Mouse (Mus musculus) neutrophil, adult 5-6 weeks (primary cell): ENCODE results near the gene Rpn1. TPM values are rescaled to one million over a fixed set of nuclear protein-coding genes. Genes with fewer than 3 reads are reported as not detected.

ENCODE experiments used
- ATAC-seq: fragments of 151-379, 151-347 bp; 2 replicates; pipeline ENCODE4 v1.8.0; 2017; ENCODE audit warnings: mild to moderate bottlenecking, moderate TSS enrichment; ENCODE audit not compliant: insufficient number of reproducible peaks, poor library complexity, low FRiP score, severe bottlenecking; ENCODE audit errors: extremely low read depth
- total RNA-seq: library from RNA; stranded (forward); fragments of 200-1000 nt; gene quantifications from 2 replicates; pipeline ENCODE4 v1.2.3, GENCODE M21; 2017

Rpn1 gene
- total RNA-seq, 1 experiment from 2014 or later: 60.4 TPM

DNA sequence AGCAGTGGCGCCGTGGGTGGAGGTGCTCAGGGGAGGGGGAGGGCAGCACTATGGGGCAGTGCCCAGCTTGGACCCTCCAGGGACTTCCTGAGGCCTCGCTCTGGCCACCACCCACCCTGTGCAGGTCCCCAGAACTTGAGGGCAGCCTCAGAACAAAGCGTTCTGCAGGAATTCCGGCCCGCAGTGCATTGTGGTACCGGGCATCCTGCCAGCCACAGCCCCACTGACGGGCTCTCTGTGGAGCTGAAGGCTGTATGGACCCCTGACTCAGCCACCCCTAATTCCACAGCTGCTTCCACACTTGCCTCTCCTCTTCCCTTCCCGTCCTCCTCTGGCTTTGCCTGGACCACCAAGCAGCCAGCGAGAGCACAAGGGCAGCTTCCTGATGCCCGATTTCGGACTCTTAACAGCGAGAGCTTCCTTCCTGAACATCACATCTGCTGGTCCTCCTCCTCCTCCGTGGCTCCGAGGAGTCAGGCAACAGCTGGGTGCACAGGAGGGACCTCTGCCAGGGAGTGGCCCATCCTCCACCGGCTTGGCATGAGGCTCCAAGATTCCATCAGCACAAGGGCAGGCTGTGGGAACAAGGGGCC is 63.2 kb downstream of the Rpn1 start:
- no peak for ATAC-seq

- no peak for ATAC-seq
Measured at GRCm38 (mm10) chr6:88151335-88151734, 67.1 kb downstream of the Rpn1 start.

DNA sequence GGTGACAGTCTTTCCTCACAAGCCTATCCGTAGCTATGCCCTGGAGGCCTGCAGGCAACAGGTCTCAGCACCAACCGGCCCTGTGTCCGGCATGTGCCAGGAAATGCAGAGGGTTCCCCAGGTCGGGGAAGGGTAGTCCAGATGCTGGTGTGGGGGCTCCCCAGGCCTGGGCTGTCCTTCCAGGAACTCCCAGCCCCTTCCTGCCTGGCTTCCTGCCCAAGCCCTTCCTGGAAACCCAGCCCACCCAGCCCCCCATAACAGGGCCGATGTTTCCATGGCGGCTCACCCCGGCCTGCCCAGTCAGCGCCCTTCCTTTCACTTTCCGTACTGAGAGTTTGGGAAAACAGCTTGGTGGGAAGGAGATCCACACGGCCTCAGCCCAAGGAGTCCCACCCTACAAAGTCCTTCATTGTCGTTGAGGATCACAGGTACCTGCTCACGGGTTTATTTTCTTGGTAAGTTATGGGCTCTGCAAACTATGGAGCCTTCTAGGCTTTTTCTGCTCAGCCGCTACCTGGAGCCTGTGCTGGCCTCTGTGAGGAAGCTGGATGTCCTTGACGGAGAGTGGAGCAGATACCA is 67.9 kb downstream of the Rpn1 start:
- no peak for ATAC-seq

- ATAC-seq: no peak
Measured at GRCm38 (mm10) chr6:88152979-88153378, 68.7 kb downstream of the Rpn1 start.

Other genes with a start within 250 kb of the Rpn1 start
- 17.8 and 23.3 TPM in 2 replicates for gene Gm45140, start 248.7 kb upstream of the Rpn1 start, total RNA-seq
- gene Isy1, start 245.7 kb upstream of the Rpn1 start, total RNA-seq: 26.0 and 48.2 TPM in 2 replicates
- 523 and 558 TPM in 2 replicates for gene Cnbp, start 233.4 kb upstream of the Rpn1 start, total RNA-seq
- 67.4 and 77.5 TPM in 2 replicates for gene Copg1, start 196.7 kb upstream of the Rpn1 start, total RNA-seq
- gene Hmces, start 170.5 kb upstream of the Rpn1 start, total RNA-seq: 41.1 and 63.9 TPM in 2 replicates
- not detected in 2 replicates for gene H1fx, start 102.8 kb upstream of the Rpn1 start, total RNA-seq
- gene Rab7, start 39.2 kb upstream of the Rpn1 start, total RNA-seq: 148 and 159 TPM in 2 replicates
- 1.8 and 4.9 TPM in 2 replicates for gene Gata2, start 109.4 kb downstream of the Rpn1 start, total RNA-seq
- not detected in 2 replicates for gene Dnajb8, start 137.8 kb downstream of the Rpn1 start, total RNA-seq